Mouse (Mus musculus) CD4-positive, CD25-positive, alpha-beta regulatory T cell, adult 2 months (primary cell): ENCODE results near the gene Ddx19a.
"Not testable (repeated sequence)": the region's sequence is repeated elsewhere in the genome, so short reads cannot be mapped to it uniquely, and the experiment has no call there.

Experiments used
- DNase-seq: peaks from one replicate; pipeline ENCODE4 v3.0.0-alpha.2; 2012; ENCODE audit warnings: low read depth, low spot score

Gene Ddx19a

GRCm38 (mm10) chr8:110933272-110933671 is 64.3 kb downstream of the Ddx19a start:
- DNase-seq, result no peak

- DNase-seq, result no peak
These were observed 65.2 kb downstream of the Ddx19a start for GRCm38 (mm10) chr8:110932444-110932843.

- no peak for DNase-seq
These were observed 66.2 kb downstream of the Ddx19a start for GRCm38 (mm10) chr8:110931176-110931939.

- not testable (repeated sequence) for DNase-seq
These were observed 67.9 kb downstream of the Ddx19a start for GRCm38 (mm10) chr8:110929672-110930071.

- peak; percentile 61 for DNase-seq
These were observed 68.5 kb downstream of the Ddx19a start for GRCm38 (mm10) chr8:110929066-110929465.

GRCm38 (mm10) chr8:110928435-110928834 is 69.2 kb downstream of the Ddx19a start:
- no peak for DNase-seq

GRCm38 (mm10) chr8:110926690-110927089 is 70.9 kb downstream of the Ddx19a start:
- DNase-seq, result no peak

- no peak for DNase-seq
These were observed 71.9 kb downstream of the Ddx19a start for GRCm38 (mm10) chr8:110925691-110926140.
